Mouse (Mus musculus) left cerebral cortex, postnatal 25 days (tissue): Measurements from ENCODE around the gene Nlrc5. TPM values are rescaled to one million over a fixed set of nuclear protein-coding genes. Genes with fewer than 3 reads are reported as not detected.
"Not testable (repeated sequence)": the region's sequence is repeated elsewhere in the genome, so short reads cannot be mapped to it uniquely, and the experiment has no call there.

ENCODE experiments used
- DNase-seq, 2 experiments: peaks; one replicate each; pipeline ENCODE4 v3.0.0; 2022; ENCODE audit warnings: low spot score in 2 of 2, mixed read lengths in 1 of 2
- intact Hi-C: fragments of 180-260 bp; cut with DNase I; formaldehyde crosslinking; loops from one replicate; pipeline ENCODE4 v1.15.1; 2025
- total RNA-seq, 2 experiments: library from RNA; stranded (reverse); gene quantifications; 2 replicates each; pipeline ENCODE4 v1.2.3; 2021

Nlrc5 gene
- total RNA-seq, 2 experiments from 2014 or later = 0.21 to 0.71 TPM

- DNase-seq = no peak
- intact Hi-C loops = no loop called here
Observed at GRCm38 (mm10) chr8:94413509-94413908, 20.6 kb upstream of the Nlrc5 start.

GRCm38 (mm10) chr8:94415218-94415617 lies 18.9 kb upstream of the Nlrc5 start:
- intact Hi-C loops = no loop called here
- no peak for DNase-seq

- intact Hi-C loops = no loop called here
Observed at GRCm38 (mm10) chr8:94418017-94418416, 16.1 kb upstream of the Nlrc5 start.

GRCm38 (mm10) chr8:94422270-94422669 lies 11.9 kb upstream of the Nlrc5 start:
- intact Hi-C loops = no loop called here
- no peak for DNase-seq

More at GRCm38 (mm10) chr8:94418017-94418416, 16.1 kb upstream of the Nlrc5 start:
- no peak for DNase-seq

GRCm38 (mm10) chr8:94427953-94428352 lies 6.2 kb upstream of the Nlrc5 start:
- intact Hi-C loops = no loop called here
- DNase-seq = no peak

- intact Hi-C loops = no loop called here
- DNase-seq = no peak
Observed at GRCm38 (mm10) chr8:94428420-94428819, 5.7 kb upstream of the Nlrc5 start.

GRCm38 (mm10) chr8:94429376-94429775 lies 4.8 kb upstream of the Nlrc5 start:
- intact Hi-C loops = no loop called here
- DNase-seq = no peak

GRCm38 (mm10) chr8:94432212-94432611 lies 1.9 kb upstream of the Nlrc5 start:
- DNase-seq = no peak
- intact Hi-C loops = no loop called here

- intact Hi-C loops = no loop called here
- DNase-seq = no peak
Observed at GRCm38 (mm10) chr8:94434958-94435357, 802 bp downstream of the Nlrc5 start.

- no peak for DNase-seq
- intact Hi-C loops = no loop called here
Observed at GRCm38 (mm10) chr8:94435397-94436111, 1.4 kb downstream of the Nlrc5 start.

- intact Hi-C loops = no loop called here
- no peak for DNase-seq
Observed at GRCm38 (mm10) chr8:94436112-94436572, 2.0 kb downstream of the Nlrc5 start.

- no peak for DNase-seq
- intact Hi-C loops = no loop called here
Observed at GRCm38 (mm10) chr8:94436900-94437299, 2.7 kb downstream of the Nlrc5 start.

GRCm38 (mm10) chr8:94438659-94439058 lies 4.5 kb downstream of the Nlrc5 start:
- DNase-seq = no peak
- intact Hi-C loops = no loop called here

- no peak for DNase-seq
- intact Hi-C loops = no loop called here
Observed at GRCm38 (mm10) chr8:94439691-94440090, 5.5 kb downstream of the Nlrc5 start.

GRCm38 (mm10) chr8:94440389-94440788 lies 6.2 kb downstream of the Nlrc5 start:
- intact Hi-C loops = no loop called here
- DNase-seq = no peak

- intact Hi-C loops = no loop called here
- no peak for DNase-seq
Observed at GRCm38 (mm10) chr8:94441686-94442085, 7.5 kb downstream of the Nlrc5 start.

GRCm38 (mm10) chr8:94443153-94443552 lies 9.0 kb downstream of the Nlrc5 start:
- intact Hi-C loops = no loop called here
- DNase-seq = no peak

GRCm38 (mm10) chr8:94444480-94444879 lies 10.3 kb downstream of the Nlrc5 start:
- intact Hi-C loops = no loop called here
- DNase-seq = peak in 1 of 2 experiments; percentile 20

GRCm38 (mm10) chr8:94447142-94447541 lies 13.0 kb downstream of the Nlrc5 start:
- DNase-seq = no peak
- intact Hi-C loops = no loop called here

GRCm38 (mm10) chr8:94447583-94448324 lies 13.6 kb downstream of the Nlrc5 start:
- no peak for DNase-seq
- intact Hi-C loops = no loop called here

- DNase-seq, intact Hi-C loops: not testable (repeated sequence)
Observed at GRCm38 (mm10) chr8:94452991-94453390, 18.8 kb downstream of the Nlrc5 start.
